In genomic region chr6:86804646-86805045, GRCm38 (mm10) we compare ENCODE assay signal across 28 mouse cellular contexts. TPM values are rescaled to one million over a fixed set of nuclear protein-coding genes. Genes with fewer than 3 reads are reported as not detected.
"Had no signal": no experiment of that assay in that cellular context is flagged by ENCODE, and none has a peak within 500 bp of the region (broad histone marks: within the 10 kb centered on the region; RNA-seq: fewer than 3 reads in every experiment).

No protein-coding gene starts in this region.

- H3K4me3 ChIP-seq: embryonic facial prominence, embryonic 10.5 days; embryonic facial prominence, embryonic 12.5 days; embryonic facial prominence, embryonic 13.5 days; embryonic facial prominence, embryonic 15.5 days; erythroblast, embryonic 14.5 days; forebrain, embryonic 10.5 days; forebrain, embryonic 12.5 days; forebrain, embryonic 13.5 days; forebrain, embryonic 15.5 days; gastrocnemius, adult 2 months; heart, adult 2 months had no signal

- H3K4me1 ChIP-seq: embryonic facial prominence, embryonic 10.5 days; embryonic facial prominence, embryonic 12.5 days; embryonic facial prominence, embryonic 13.5 days; embryonic facial prominence, embryonic 15.5 days; forebrain, embryonic 12.5 days; forebrain, embryonic 13.5 days had no signal

- DNase-seq: cerebellum, adult 8-10 months; cerebellum, adult 9-10 months; cerebellum, adult 9-11 months; cerebellum, postnatal 10 days; cerebellum, postnatal 14 days; cerebellum, postnatal 25 days; cerebellum, postnatal 36 days; embryo, embryonic 11 days; forebrain, postnatal 0 days; gastrocnemius, adult 2 months; gastrocnemius, postnatal 10 days; gastrocnemius, postnatal 14 days; gastrocnemius, postnatal 25 days; gastrocnemius, postnatal 36 days; heart, adult 11 months; heart, adult 18-20 months; heart, adult 2 months had no signal

- H3K9me3 ChIP-seq: embryonic facial prominence, embryonic 10.5 days; embryonic facial prominence, embryonic 12.5 days; embryonic facial prominence, embryonic 13.5 days; embryonic facial prominence, embryonic 15.5 days; forebrain, embryonic 10.5 days; forebrain, embryonic 12.5 days; forebrain, embryonic 13.5 days; forebrain, embryonic 15.5 days had no signal

- H3K27me3 ChIP-seq: embryonic facial prominence, embryonic 12.5 days; embryonic facial prominence, embryonic 15.5 days; forebrain, embryonic 15.5 days had no signal

- H3K9ac ChIP-seq: embryonic facial prominence, embryonic 12.5 days; embryonic facial prominence, embryonic 13.5 days; embryonic facial prominence, embryonic 15.5 days; forebrain, embryonic 12.5 days; forebrain, embryonic 13.5 days; forebrain, embryonic 15.5 days; forebrain, postnatal 0 days had no signal

- H3K4me2 ChIP-seq: embryonic facial prominence, embryonic 12.5 days; embryonic facial prominence, embryonic 13.5 days; embryonic facial prominence, embryonic 15.5 days; forebrain, embryonic 12.5 days; forebrain, embryonic 13.5 days; forebrain, embryonic 15.5 days had no signal

- H3K27ac ChIP-seq: embryonic facial prominence, embryonic 10.5 days; embryonic facial prominence, embryonic 12.5 days; embryonic facial prominence, embryonic 13.5 days; embryonic facial prominence, embryonic 15.5 days; forebrain, embryonic 10.5 days; forebrain, embryonic 12.5 days; forebrain, embryonic 13.5 days; forebrain, embryonic 15.5 days; gastrocnemius, adult 2 months; heart, adult 2 months had no signal

- H3K36me3 ChIP-seq: embryonic facial prominence, embryonic 10.5 days; embryonic facial prominence, embryonic 12.5 days; embryonic facial prominence, embryonic 13.5 days; embryonic facial prominence, embryonic 15.5 days; forebrain, embryonic 10.5 days; forebrain, embryonic 12.5 days; forebrain, embryonic 15.5 days had no signal

- ATAC-seq: forebrain, embryonic 13.5 days; forebrain, embryonic 14.5 days; forebrain, embryonic 15.5 days; forebrain, embryonic 16.5 days; forebrain, postnatal 0 days had no signal

RNA-seq across cellular contexts. Expression of gene Anxa4, which starts 11.3 kb away (rescaled TPM):
- polyA plus RNA-seq: erythroblast, embryonic 14.5 days had no signal
